Mouse (Mus musculus) heart, adult 8-10 months (tissue): ENCODE results near the gene Scgb1c1. TPM values are rescaled to one million over a fixed set of nuclear protein-coding genes. Genes with fewer than 3 reads are reported as not detected.

ENCODE experiments used
- DNase-seq: peaks from one replicate; pipeline ENCODE4 v3.0.0; 2022; ENCODE audit warnings: low spot score
- total RNA-seq, 4 experiments: library from RNA; stranded (reverse); gene quantifications; 2 replicates each; pipeline ENCODE4 v1.2.4; 2022

Scgb1c1 gene
- total RNA-seq: 10 to 100 TPM; 26.3 to 49.2 (median 37.1) TPM

GRCm38 (mm10) chr7:140844905-140845665 is at the start of gene Scgb1c1:
Scgb1c1 (plus strand) TSS chr7:140845547.
- peak; percentile 90 for DNase-seq

GRCm38 (mm10) chr7:140797619-140798018 is 47.7 kb upstream of the Scgb1c1 start:
- no peak for DNase-seq

GRCm38 (mm10) chr7:140798212-140798611 is 47.1 kb upstream of the Scgb1c1 start:
- DNase-seq: no peak

GRCm38 (mm10) chr7:140802629-140803028 is 42.7 kb upstream of the Scgb1c1 start:
- DNase-seq: no peak

GRCm38 (mm10) chr7:140805704-140806103 is 39.6 kb upstream of the Scgb1c1 start:
- DNase-seq: no peak

GRCm38 (mm10) chr7:140810496-140810895 is 34.9 kb upstream of the Scgb1c1 start:
- DNase-seq: no peak

GRCm38 (mm10) chr7:140811714-140812113 is 33.6 kb upstream of the Scgb1c1 start:
- no peak for DNase-seq

GRCm38 (mm10) chr7:140812850-140813249 is 32.5 kb upstream of the Scgb1c1 start:
- no peak for DNase-seq

GRCm38 (mm10) chr7:140820173-140820572 is 25.2 kb upstream of the Scgb1c1 start:
- no peak for DNase-seq

- no peak for DNase-seq
Measured at GRCm38 (mm10) chr7:140821305-140821652, 24.1 kb upstream of the Scgb1c1 start.

GRCm38 (mm10) chr7:140821653-140822329 is 23.6 kb upstream of the Scgb1c1 start, which contains the start of gene Zfp941:
Zfp941 (minus strand) TSS chr7:140822178.
- DNase-seq: no peak

GRCm38 (mm10) chr7:140822731-140823130 is 22.6 kb upstream of the Scgb1c1 start:
- no peak for DNase-seq

- no peak for DNase-seq
Measured at GRCm38 (mm10) chr7:140828171-140828881, 17.0 kb upstream of the Scgb1c1 start.

GRCm38 (mm10) chr7:140831447-140831846 is 13.9 kb upstream of the Scgb1c1 start:
- DNase-seq: no peak

- DNase-seq: no peak
Measured at GRCm38 (mm10) chr7:140833341-140833740, 12.0 kb upstream of the Scgb1c1 start.

- DNase-seq: no peak
Measured at GRCm38 (mm10) chr7:140834968-140835757, 10.2 kb upstream of the Scgb1c1 start, which contains the start of gene Urah. Urah (plus strand) TSS chr7:140835018.

- DNase-seq: no peak
Measured at GRCm38 (mm10) chr7:140835758-140836087, 9.6 kb upstream of the Scgb1c1 start.

GRCm38 (mm10) chr7:140836243-140837115 is 8.9 kb upstream of the Scgb1c1 start:
- no peak for DNase-seq

- no peak for DNase-seq
Measured at GRCm38 (mm10) chr7:140839556-140839955, 5.8 kb upstream of the Scgb1c1 start.
